Mouse (Mus musculus): ENCODE measurements around the gene Creb3. TPM values are rescaled to one million over a fixed set of nuclear protein-coding genes. Genes with fewer than 3 reads are reported as not detected.
A peak's percentile ranks its signal among the peaks of the same experiment; 100 is the strongest.

Creb3 gene
- polyA plus RNA-seq, 1 experiment from 2014 or later = 54.5 TPM

DNA sequence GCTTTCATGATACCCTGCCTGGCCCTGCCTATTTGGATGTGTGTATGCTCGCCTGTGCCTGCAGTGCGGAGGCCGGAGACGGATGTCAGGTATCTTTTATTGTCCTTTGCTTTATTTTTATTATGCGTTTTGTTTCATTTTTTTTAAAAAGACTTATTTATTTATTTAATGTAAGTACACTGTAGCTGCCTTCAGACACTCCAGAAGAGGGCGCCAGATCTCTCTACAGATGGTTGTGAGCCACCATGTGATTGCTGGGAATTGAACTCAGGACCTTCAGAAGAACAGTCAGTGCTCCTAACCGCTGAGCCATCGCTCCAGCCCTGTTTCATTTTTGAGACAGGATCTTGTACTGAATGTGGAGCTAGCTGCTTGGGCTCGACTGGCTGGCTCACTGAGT is 33.6 kb upstream of the Creb3 start:
- H3K4me1 ChIP-seq (ENCODE audit: control insufficient read depth, insufficient read depth, low read length) = peaks cover 12% of the 10 kb centered on the region; the same call in 1 of the 2 replicates
- H3K27me3 ChIP-seq (ENCODE audit: control insufficient read depth, insufficient read depth, low read length) = peaks cover 22% of the 10 kb centered on the region
- H3K36me3 ChIP-seq (ENCODE audit: control insufficient read depth, insufficient read depth, low read length) = peaks cover 10% of the 10 kb centered on the region
- H3K27ac ChIP-seq (ENCODE audit: low read depth, low read length) = no peak overlapping the region
- DNase-seq (ENCODE audit: low spot score, missing footprints) (no peak), ATAC-seq (ENCODE audit: low FRiP score) (no peak)
- H3K9me3 ChIP-seq (ENCODE audit: control insufficient read depth, low read length) = no peaks in the 10 kb centered on the region
- H3K4me2 ChIP-seq = no peak overlapping the region
- 77% methylated on average over 9 of the region's 9 CpGs for WGBS
- no peak overlapping the region for H3K9ac ChIP-seq (ENCODE audit: low read length)
- H3K4me3 ChIP-seq (ENCODE audit: low read depth, low read length) = no peak overlapping the region

DNA sequence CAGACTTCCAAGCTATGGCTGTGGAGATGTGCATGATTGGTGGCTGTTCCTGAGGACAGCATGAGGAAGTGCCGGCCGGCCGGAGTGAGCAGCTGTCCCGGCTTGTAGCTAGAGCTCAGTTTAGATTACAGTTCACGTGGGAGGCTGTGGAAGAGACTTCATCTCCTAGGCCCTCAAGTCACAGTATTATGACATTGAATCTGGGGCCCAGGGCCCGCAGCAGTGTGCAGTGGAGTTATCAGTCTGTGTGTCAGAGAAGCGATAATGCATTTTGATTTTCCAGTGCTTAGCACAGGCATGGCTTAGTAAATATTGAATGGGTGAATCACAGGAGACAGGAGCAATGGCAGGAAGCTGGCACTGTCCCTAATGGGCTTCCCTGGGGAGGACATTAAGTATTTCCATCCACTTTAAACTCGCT is 32.0 kb upstream of the Creb3 start:
- Histone ChIP-seq H3K27me3 (ENCODE audit: control insufficient read depth, insufficient read depth, low read length) (peaks cover 6% of the 10 kb centered on the region; the same call in 1 of the 2 replicates), H3K4me3 (ENCODE audit: low read depth, low read length) (no peak overlapping the region), H3K4me2 (no peak overlapping the region), H3K36me3 (ENCODE audit: control insufficient read depth, insufficient read depth, low read length) (peaks cover 13% of the 10 kb centered on the region), H3K9me3 (ENCODE audit: control insufficient read depth, low read length) (no peaks in the 10 kb centered on the region), H3K9ac (ENCODE audit: low read length) (no peak overlapping the region), H3K27ac (ENCODE audit: low read depth, low read length) (no peak overlapping the region), H3K4me1 (ENCODE audit: control insufficient read depth, insufficient read depth, low read length) (no peaks in the 10 kb centered on the region)
- no peak for DNase-seq (ENCODE audit: low spot score, missing footprints)
- ATAC-seq (ENCODE audit: low FRiP score) = no peak
- 77% methylated on average over 8 of the region's 8 CpGs for whole genome bisulfite sequencing

DNA sequence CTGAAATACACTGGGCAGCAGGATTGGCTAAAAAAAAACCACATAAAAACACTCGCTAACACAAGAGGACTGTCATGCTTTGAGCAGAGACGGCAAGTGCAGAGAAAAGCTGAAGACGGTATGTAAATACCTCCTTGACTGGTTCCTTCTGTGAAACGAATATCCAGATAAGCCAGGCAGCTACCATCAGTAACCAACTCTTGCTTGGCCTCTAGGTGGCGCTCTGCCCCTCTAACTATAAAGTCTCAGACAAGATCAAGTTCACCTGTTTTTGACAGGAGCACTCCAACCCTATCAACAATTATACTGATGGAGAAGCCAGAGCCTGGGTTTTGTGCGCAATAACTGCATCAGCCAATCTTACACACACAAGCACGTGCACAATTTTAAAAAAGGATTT is 31.6 kb upstream of the Creb3 start:
- Histone ChIP-seq H3K4me2 (no peak overlapping the region), H3K27ac (ENCODE audit: low read depth, low read length) (no peak overlapping the region), H3K36me3 (ENCODE audit: control insufficient read depth, insufficient read depth, low read length) (peaks cover 15% of the 10 kb centered on the region), H3K4me3 (ENCODE audit: low read depth, low read length) (no peak overlapping the region), H3K4me1 (ENCODE audit: control insufficient read depth, insufficient read depth, low read length) (no peaks in the 10 kb centered on the region), H3K9me3 (ENCODE audit: control insufficient read depth, low read length) (no peaks in the 10 kb centered on the region), H3K27me3 (ENCODE audit: control insufficient read depth, insufficient read depth, low read length) (peaks cover 2% of the 10 kb centered on the region; the same call in 1 of the 2 replicates), H3K9ac (ENCODE audit: low read length) (no peak overlapping the region)
- WGBS = 27% methylated on average over 7 of the region's 7 CpGs
- ATAC-seq (ENCODE audit: low FRiP score) (no peak), DNase-seq (ENCODE audit: low spot score, missing footprints) (peak; percentile 93)

DNA sequence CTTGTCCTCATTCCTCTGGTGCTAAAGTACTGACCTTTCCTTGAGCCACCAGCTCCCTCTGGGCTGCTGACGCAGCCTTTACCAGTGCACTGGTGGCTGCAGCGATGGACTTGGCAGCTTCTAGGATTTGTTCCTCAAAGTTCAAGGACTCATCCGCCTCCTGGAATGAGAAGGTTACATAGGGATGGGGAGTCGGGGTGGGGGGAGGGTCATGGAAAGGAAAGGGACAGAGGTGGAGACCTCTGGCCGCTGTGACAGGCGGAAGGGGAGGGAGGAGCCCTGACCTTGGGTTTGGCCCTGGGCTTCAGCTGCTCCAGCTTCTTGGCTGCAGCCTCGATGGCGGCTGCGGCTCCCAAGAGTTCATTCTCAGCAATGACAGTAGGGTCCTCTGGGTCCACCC is 28.9 kb upstream of the Creb3 start:
- H3K36me3 ChIP-seq (ENCODE audit: control insufficient read depth, insufficient read depth, low read length) = peaks cover 30% of the 10 kb centered on the region

DNA sequence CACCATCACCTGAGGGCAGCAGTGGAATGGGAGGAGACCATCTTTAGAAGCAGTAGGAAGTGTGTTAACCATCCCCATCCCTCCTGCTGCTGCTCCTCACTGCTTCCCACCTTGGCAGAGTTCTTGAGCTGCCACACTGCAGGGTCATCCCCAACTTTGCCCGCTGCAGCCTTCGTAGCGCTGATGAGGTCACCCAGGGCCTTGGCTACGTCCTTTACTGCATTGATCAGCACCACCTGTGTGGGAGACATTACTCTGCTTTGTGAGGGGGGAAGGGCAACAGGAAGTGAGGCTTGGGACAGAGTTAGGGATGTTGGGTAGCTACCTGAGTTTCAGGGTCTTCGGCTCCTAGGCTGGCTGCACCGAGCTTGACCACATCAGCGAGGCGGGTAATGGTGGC is 26.5 kb upstream of the Creb3 start:
- Histone ChIP-seq H3K36me3 (ENCODE audit: control insufficient read depth, insufficient read depth, low read length) (peaks cover 45% of the 10 kb centered on the region), H3K9ac (ENCODE audit: low read length) (no peak overlapping the region), H3K27me3 (ENCODE audit: control insufficient read depth, insufficient read depth, low read length) (no peaks in the 10 kb centered on the region), H3K27ac (ENCODE audit: low read depth, low read length) (no peak overlapping the region), H3K4me2 (no peak overlapping the region), H3K4me1 (ENCODE audit: control insufficient read depth, insufficient read depth, low read length) (no peaks in the 10 kb centered on the region), H3K4me3 (ENCODE audit: low read depth, low read length) (no peak overlapping the region), H3K9me3 (ENCODE audit: control insufficient read depth, low read length) (no peaks in the 10 kb centered on the region)
- DNase-seq (ENCODE audit: low spot score, missing footprints) (no peak), ATAC-seq (ENCODE audit: low FRiP score) (no peak)
- WGBS = 97% methylated on average over 8 of the region's 8 CpGs

More for the DNA sequence above, 28.9 kb upstream of the Creb3 start:
- Histone ChIP-seq H3K4me2 (no peak overlapping the region), H3K9me3 (ENCODE audit: control insufficient read depth, low read length) (no peaks in the 10 kb centered on the region), H3K27me3 (ENCODE audit: control insufficient read depth, insufficient read depth, low read length) (no peaks in the 10 kb centered on the region), H3K9ac (ENCODE audit: low read length) (no peak overlapping the region), H3K4me3 (ENCODE audit: low read depth, low read length) (no peak overlapping the region), H3K4me1 (ENCODE audit: control insufficient read depth, insufficient read depth, low read length) (no peaks in the 10 kb centered on the region), H3K27ac (ENCODE audit: low read depth, low read length) (no peak overlapping the region)
- DNase-seq (ENCODE audit: low spot score, missing footprints) (no peak), ATAC-seq (ENCODE audit: low FRiP score) (no peak)
- WGBS = 95% methylated on average over 9 of the region's 9 CpGs

DNA sequence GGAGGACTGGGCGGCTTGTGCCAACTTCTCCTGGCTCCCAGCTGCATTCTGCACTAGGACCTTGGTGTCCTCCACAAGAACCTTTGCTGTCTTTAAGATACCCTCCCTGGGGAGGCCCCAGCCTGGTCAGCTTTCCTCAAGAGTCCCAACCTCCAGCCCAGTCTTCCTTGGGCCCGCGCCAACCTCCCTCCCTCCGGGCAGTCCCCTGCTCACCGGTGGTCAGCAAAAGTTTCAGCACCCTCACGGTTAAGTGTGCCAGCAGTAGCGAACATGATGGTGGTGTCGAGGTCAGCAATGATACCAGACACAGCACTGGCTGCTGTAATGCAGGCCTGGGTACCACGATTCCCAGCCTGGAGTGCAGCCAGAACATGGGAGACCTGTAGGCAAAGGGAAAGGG is 26.1 kb upstream of the Creb3 start:
- WGBS = 97% methylated on average over 9 of the region's 9 CpGs
- DNase-seq (ENCODE audit: low spot score, missing footprints) (no peak), ATAC-seq (ENCODE audit: low FRiP score) (no peak)
- no peaks in the 10 kb centered on the region for H3K9me3 ChIP-seq (ENCODE audit: control insufficient read depth, low read length)
- no peak overlapping the region for H3K4me3 ChIP-seq (ENCODE audit: low read depth, low read length)
- H3K9ac ChIP-seq (ENCODE audit: low read length) = no peak overlapping the region
- no peaks in the 10 kb centered on the region for H3K27me3 ChIP-seq (ENCODE audit: control insufficient read depth, insufficient read depth, low read length)
- no peak overlapping the region for H3K27ac ChIP-seq (ENCODE audit: low read depth, low read length)
- peaks cover 45% of the 10 kb centered on the region for H3K36me3 ChIP-seq (ENCODE audit: control insufficient read depth, insufficient read depth, low read length)
- no peaks in the 10 kb centered on the region for H3K4me1 ChIP-seq (ENCODE audit: control insufficient read depth, insufficient read depth, low read length)
- no peak overlapping the region for H3K4me2 ChIP-seq

DNA sequence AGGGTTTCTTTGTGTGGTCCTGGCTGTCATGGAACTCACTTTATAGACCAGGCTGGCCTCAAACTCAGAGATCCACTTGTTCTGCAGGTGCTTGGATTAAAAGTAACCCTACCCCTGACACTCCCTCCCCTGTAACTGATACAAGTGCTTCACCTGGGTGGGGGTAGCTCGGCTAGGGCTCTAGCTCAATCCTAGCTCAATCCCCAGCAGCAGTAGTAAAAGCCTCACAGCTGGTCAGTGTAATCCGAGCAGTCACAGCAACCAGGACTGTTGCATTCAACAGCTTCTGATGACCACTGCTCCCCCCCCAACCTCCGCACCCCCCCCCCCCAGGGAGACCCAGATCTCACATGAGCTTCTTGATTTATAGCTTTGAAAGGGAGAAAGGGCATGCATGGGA is 20.1 kb upstream of the Creb3 start:
- WGBS = 73% methylated on average over 3 of the region's 3 CpGs
- Histone ChIP-seq H3K4me2 (no peak overlapping the region), H3K27ac (ENCODE audit: low read depth, low read length) (no peak overlapping the region), H3K4me3 (ENCODE audit: low read depth, low read length) (no peak overlapping the region), H3K36me3 (ENCODE audit: control insufficient read depth, insufficient read depth, low read length) (peaks cover 41% of the 10 kb centered on the region), H3K4me1 (ENCODE audit: control insufficient read depth, insufficient read depth, low read length) (no peaks in the 10 kb centered on the region), H3K9me3 (ENCODE audit: control insufficient read depth, low read length) (no peaks in the 10 kb centered on the region), H3K9ac (ENCODE audit: low read length) (no peak overlapping the region), H3K27me3 (ENCODE audit: control insufficient read depth, insufficient read depth, low read length) (no peaks in the 10 kb centered on the region)
- no peak for ATAC-seq (ENCODE audit: low FRiP score)
- no peak for DNase-seq (ENCODE audit: low spot score, missing footprints)

DNA sequence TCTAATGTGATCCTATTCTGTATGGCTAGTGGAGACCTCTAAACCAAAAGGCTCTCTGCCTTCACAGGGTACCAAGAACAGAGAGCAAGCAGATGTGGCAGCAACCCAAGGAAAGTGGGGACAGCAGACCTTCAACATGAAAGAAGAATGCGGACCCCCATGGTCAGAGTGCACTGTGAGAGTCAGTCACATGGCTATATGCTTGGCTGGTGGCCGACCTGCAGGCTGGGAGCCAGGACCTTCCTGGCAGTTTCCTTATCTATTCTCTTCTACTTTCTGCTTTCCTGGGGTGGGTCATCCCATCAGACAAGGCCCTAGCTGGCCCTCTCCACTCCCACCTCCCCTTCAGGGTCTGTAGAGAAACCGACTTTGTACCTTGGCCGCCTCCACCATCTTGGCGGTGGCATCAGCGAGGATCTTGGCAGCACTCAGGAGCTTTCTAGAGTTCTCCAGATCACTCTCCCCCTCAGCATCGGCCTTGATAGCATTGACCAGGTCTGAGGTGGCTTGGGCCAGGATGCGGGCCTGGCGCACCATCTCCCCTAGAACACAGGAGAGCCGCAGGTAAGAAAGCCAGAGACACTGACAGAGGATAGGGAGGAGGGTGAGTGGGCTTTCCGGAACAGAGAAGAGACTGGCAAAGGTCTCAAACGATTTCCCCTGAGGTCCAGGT is 15.6 kb upstream of the Creb3 start:
- no peak overlapping the region for H3K27ac ChIP-seq (ENCODE audit: low read depth, low read length)
- 92% methylated on average over 12 of the region's 12 CpGs for WGBS
- no peak for ATAC-seq (ENCODE audit: low FRiP score)

DNA sequence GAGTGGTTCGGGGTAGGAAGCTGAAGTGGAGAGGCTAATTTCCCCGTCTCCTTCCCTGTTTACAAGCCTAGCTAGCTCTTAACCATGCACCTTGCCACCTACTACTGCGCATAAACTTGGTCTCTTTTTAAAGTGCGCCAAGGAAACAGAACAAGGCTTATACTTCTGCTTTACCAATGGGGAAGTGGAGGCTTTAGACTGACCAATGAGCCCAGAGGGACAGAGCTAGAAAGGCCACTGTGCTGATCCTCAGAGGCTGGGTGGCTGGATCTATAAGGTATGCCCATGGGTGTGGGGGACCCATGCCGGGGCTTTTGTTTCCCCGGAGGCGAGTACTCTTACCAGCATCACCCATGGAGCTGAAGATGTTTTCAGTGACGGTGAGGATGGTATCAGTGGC is 15.0 kb upstream of the Creb3 start:
- ATAC-seq (ENCODE audit: low FRiP score) = no peak
- Histone ChIP-seq H3K9ac (ENCODE audit: low read length) (no peak overlapping the region), H3K27ac (ENCODE audit: low read depth, low read length) (no peak overlapping the region), H3K9me3 (ENCODE audit: control insufficient read depth, low read length) (no peaks in the 10 kb centered on the region), H3K4me3 (ENCODE audit: low read depth, low read length) (no peak overlapping the region), H3K27me3 (ENCODE audit: control insufficient read depth, insufficient read depth, low read length) (no peaks in the 10 kb centered on the region), H3K4me2 (no peak overlapping the region), H3K36me3 (ENCODE audit: control insufficient read depth, insufficient read depth, low read length) (peaks cover 45% of the 10 kb centered on the region), H3K4me1 (ENCODE audit: control insufficient read depth, insufficient read depth, low read length) (no peaks in the 10 kb centered on the region)
- WGBS = 89% methylated on average over 8 of the region's 8 CpGs
- no peak for DNase-seq (ENCODE audit: low spot score, missing footprints)

More for the DNA sequence above, 15.6 kb upstream of the Creb3 start:
- Histone ChIP-seq H3K36me3 (ENCODE audit: control insufficient read depth, insufficient read depth, low read length) (peaks cover 43% of the 10 kb centered on the region), H3K9me3 (ENCODE audit: control insufficient read depth, low read length) (no peaks in the 10 kb centered on the region), H3K4me1 (ENCODE audit: control insufficient read depth, insufficient read depth, low read length) (no peaks in the 10 kb centered on the region), H3K4me2 (no peak overlapping the region), H3K4me3 (ENCODE audit: low read depth, low read length) (no peak overlapping the region), H3K27me3 (ENCODE audit: control insufficient read depth, insufficient read depth, low read length) (no peaks in the 10 kb centered on the region), H3K9ac (ENCODE audit: low read length) (no peak overlapping the region)
- DNase-seq (ENCODE audit: low spot score, missing footprints) = no peak
